Mouse (Mus musculus) 416B (cell line): ENCODE data around the gene Dhx36.

Experiments used
- DNase-seq: peaks from one replicate; pipeline ENCODE4 v3.0.0; 2011; ENCODE audit warnings: low read depth

The Dhx36 gene

GRCm38 (mm10) chr3:62506488-62507205 is at the start of gene Dhx36:
Gene Dhx36, minus strand, starts transcription at chr3:62507004.
- DNase-seq: peak; percentile 92

- DNase-seq: no peak
These were observed 20.8 kb upstream of the Dhx36 start for GRCm38 (mm10) chr3:62527593-62527992.

GRCm38 (mm10) chr3:62527160-62527559 is 20.4 kb upstream of the Dhx36 start:
- peak; percentile 36 for DNase-seq

GRCm38 (mm10) chr3:62507206-62507647 is 423 bp upstream of the Dhx36 start:
- no peak for DNase-seq

- DNase-seq: peak; percentile 22
These were observed 1.5 kb downstream of the Dhx36 start for GRCm38 (mm10) chr3:62505166-62505900.

- no peak for DNase-seq
These were observed 7.5 kb downstream of the Dhx36 start for GRCm38 (mm10) chr3:62499327-62499726.

GRCm38 (mm10) chr3:62492568-62492967 is 14.2 kb downstream of the Dhx36 start:
- DNase-seq: peak; percentile 25

GRCm38 (mm10) chr3:62484340-62484739 is 22.5 kb downstream of the Dhx36 start:
- DNase-seq: no peak

GRCm38 (mm10) chr3:62470179-62470578 is 36.6 kb downstream of the Dhx36 start:
- peak; percentile 18 for DNase-seq

GRCm38 (mm10) chr3:62464276-62464675 is 42.5 kb downstream of the Dhx36 start:
- DNase-seq: peak; percentile 14

- DNase-seq: no peak
These were observed 47.3 kb downstream of the Dhx36 start for GRCm38 (mm10) chr3:62459483-62459882.

- peak; percentile 44 for DNase-seq
These were observed 48.4 kb downstream of the Dhx36 start for GRCm38 (mm10) chr3:62458284-62459013.

GRCm38 (mm10) chr3:62455854-62456253 is 51.0 kb downstream of the Dhx36 start:
- no peak for DNase-seq

GRCm38 (mm10) chr3:62454096-62454495 is 52.7 kb downstream of the Dhx36 start:
- no peak for DNase-seq

- no peak for DNase-seq
These were observed 53.8 kb downstream of the Dhx36 start for GRCm38 (mm10) chr3:62452961-62453360.

GRCm38 (mm10) chr3:62449871-62450496 is 56.8 kb downstream of the Dhx36 start:
- DNase-seq: peak; percentile 17

- no peak for DNase-seq
These were observed 59.7 kb downstream of the Dhx36 start for GRCm38 (mm10) chr3:62447151-62447550.

GRCm38 (mm10) chr3:62446271-62446670 is 60.5 kb downstream of the Dhx36 start:
- DNase-seq: no peak

GRCm38 (mm10) chr3:62443582-62444194 is 63.1 kb downstream of the Dhx36 start:
- no peak for DNase-seq

- DNase-seq: no peak
These were observed 66.3 kb downstream of the Dhx36 start for GRCm38 (mm10) chr3:62440431-62440969.

- DNase-seq: peak; percentile 10
These were observed 70.9 kb downstream of the Dhx36 start for GRCm38 (mm10) chr3:62435923-62436322.
